Mouse (Mus musculus) mouse trophoblast stem cell (cell line): ENCODE data around the gene Cep128.

Source experiments
- in situ Hi-C, 2 experiments: fragments of 300-500 bp; cut with MseI, MboI; formaldehyde crosslinking; loops; 2 replicates in 1 of 2; 3 replicates in 1 of 2; pipeline ENCODE4 v1.15.1; 2025

Cep128 gene

GRCm38 (mm10) chr12:91312591-91312990 is 71.6 kb downstream of the Cep128 start:
- in situ Hi-C loops = loop anchor here in 1 of 2 experiments (25.0 kb wide), 2 partner anchors 575 to 750 kb away; partner anchors contain the start of gene Dio2

- in situ Hi-C loops = loop anchor here in 1 of 2 experiments (25.0 kb wide), 2 partner anchors 570 to 745 kb away; partner anchors contain the start of gene Dio2
These were observed 76.5 kb downstream of the Cep128 start for GRCm38 (mm10) chr12:91307733-91308132.

GRCm38 (mm10) chr12:91305769-91306168 is 78.4 kb downstream of the Cep128 start:
- in situ Hi-C loops = loop anchor here in 1 of 2 experiments (25.0 kb wide), 2 partner anchors 568 to 743 kb away; partner anchors contain the start of gene Dio2

- in situ Hi-C loops = loop anchor here in 1 of 2 experiments (25.0 kb wide), 2 partner anchors 568 to 743 kb away; partner anchors contain the start of gene Dio2
These were observed 79.2 kb downstream of the Cep128 start for GRCm38 (mm10) chr12:91305038-91305437.

GRCm38 (mm10) chr12:91298700-91299099 is 85.5 kb downstream of the Cep128 start:
- in situ Hi-C loops = no loop called here

- in situ Hi-C loops = no loop called here
These were observed 88.3 kb downstream of the Cep128 start for GRCm38 (mm10) chr12:91295870-91296269.

- in situ Hi-C loops = no loop called here
These were observed 88.8 kb downstream of the Cep128 start for GRCm38 (mm10) chr12:91295436-91295835.

- in situ Hi-C loops = no loop called here
These were observed 110.3 kb downstream of the Cep128 start for GRCm38 (mm10) chr12:91273936-91274335.

GRCm38 (mm10) chr12:91269634-91270033 is 114.6 kb downstream of the Cep128 start:
- in situ Hi-C loops = no loop called here

- in situ Hi-C loops = no loop called here
These were observed 115.2 kb downstream of the Cep128 start for GRCm38 (mm10) chr12:91268974-91269373.

- in situ Hi-C loops = no loop called here
These were observed 118.2 kb downstream of the Cep128 start for GRCm38 (mm10) chr12:91266014-91266413.

- in situ Hi-C loops = no loop called here
These were observed 118.7 kb downstream of the Cep128 start for GRCm38 (mm10) chr12:91265462-91265861.

GRCm38 (mm10) chr12:91264828-91265355 is 119.3 kb downstream of the Cep128 start:
- in situ Hi-C loops = no loop called here

GRCm38 (mm10) chr12:91263705-91264104 is 120.5 kb downstream of the Cep128 start:
- in situ Hi-C loops = no loop called here

GRCm38 (mm10) chr12:91262801-91263200 is 121.4 kb downstream of the Cep128 start:
- in situ Hi-C loops = no loop called here

- in situ Hi-C loops = no loop called here
These were observed 127.9 kb downstream of the Cep128 start for GRCm38 (mm10) chr12:91256334-91256733.

- in situ Hi-C loops = no loop called here
These were observed 129.4 kb downstream of the Cep128 start for GRCm38 (mm10) chr12:91254831-91255230.

- in situ Hi-C loops = no loop called here
These were observed 163.6 kb downstream of the Cep128 start for GRCm38 (mm10) chr12:91220609-91221008.

- in situ Hi-C loops = no loop called here
These were observed 178.7 kb downstream of the Cep128 start for GRCm38 (mm10) chr12:91205550-91205949.

GRCm38 (mm10) chr12:91204330-91204729 is 179.9 kb downstream of the Cep128 start:
- in situ Hi-C loops = no loop called here

- in situ Hi-C loops = no loop called here
These were observed 181.7 kb downstream of the Cep128 start for GRCm38 (mm10) chr12:91202496-91202895.

GRCm38 (mm10) chr12:91189111-91189510 is 195.1 kb downstream of the Cep128 start:
- in situ Hi-C loops = no loop called here

GRCm38 (mm10) chr12:91185564-91185963 is 198.6 kb downstream of the Cep128 start:
- in situ Hi-C loops = no loop called here

GRCm38 (mm10) chr12:91184616-91185015 is 199.6 kb downstream of the Cep128 start:
- in situ Hi-C loops = no loop called here
